Mouse (Mus musculus) gastrocnemius, postnatal 10 days (tissue): ENCODE measurements around the gene Prom1. TPM values are rescaled to one million over a fixed set of nuclear protein-coding genes. Genes with fewer than 3 reads are reported as not detected.

Experiments
- DNase-seq: peaks from one replicate; pipeline ENCODE4 v3.0.0; 2021; ENCODE audit warnings: mixed read lengths
- total RNA-seq, 2 experiments: library from RNA; stranded (reverse); gene quantifications; 2 replicates each; pipeline ENCODE4 v1.2.3; 2021

The Prom1 gene
- total RNA-seq, 2 experiments from 2014 or later: 12.7 to 16.0 TPM

DNA sequence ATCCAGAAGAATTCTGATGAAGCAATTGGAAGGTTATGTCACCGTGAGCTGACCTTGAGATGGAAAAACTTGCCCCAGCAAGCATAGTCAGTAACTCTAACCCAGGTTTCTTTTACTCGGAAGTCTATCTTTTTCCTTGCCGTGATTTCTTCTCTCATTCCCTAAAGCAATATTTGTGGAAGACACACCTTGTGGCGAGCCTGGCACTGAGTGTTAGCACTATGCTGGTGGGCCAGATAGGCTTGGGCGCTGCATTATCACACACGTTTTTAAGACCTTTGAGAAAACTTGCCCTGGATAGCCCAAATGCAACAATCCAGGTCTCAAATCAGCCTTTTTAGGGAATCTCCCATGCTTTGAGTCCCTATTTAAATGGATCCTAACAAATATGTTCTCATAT lies 127.7 kb downstream of the Prom1 start:
- DNase-seq: no peak

DNA sequence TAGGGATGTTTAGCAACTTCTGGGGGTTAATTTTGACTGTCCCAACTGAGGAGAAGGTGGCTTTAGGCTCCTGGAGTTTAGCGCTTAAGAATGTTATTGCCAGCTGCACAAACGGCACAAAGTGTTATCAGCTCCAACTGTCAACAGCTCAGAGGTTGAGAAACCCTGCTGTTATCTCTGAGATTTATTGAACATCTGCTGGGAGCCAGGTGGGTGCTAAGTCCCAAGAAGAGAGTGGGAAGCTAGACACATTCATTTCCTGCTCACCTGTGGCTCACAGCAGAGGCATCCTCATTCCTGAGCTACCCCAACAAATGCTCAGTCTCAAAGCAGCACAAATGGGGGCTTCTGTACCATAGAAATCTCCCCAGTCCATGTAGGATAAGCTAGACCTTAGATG lies 130.7 kb downstream of the Prom1 start:
- no peak for DNase-seq

DNA sequence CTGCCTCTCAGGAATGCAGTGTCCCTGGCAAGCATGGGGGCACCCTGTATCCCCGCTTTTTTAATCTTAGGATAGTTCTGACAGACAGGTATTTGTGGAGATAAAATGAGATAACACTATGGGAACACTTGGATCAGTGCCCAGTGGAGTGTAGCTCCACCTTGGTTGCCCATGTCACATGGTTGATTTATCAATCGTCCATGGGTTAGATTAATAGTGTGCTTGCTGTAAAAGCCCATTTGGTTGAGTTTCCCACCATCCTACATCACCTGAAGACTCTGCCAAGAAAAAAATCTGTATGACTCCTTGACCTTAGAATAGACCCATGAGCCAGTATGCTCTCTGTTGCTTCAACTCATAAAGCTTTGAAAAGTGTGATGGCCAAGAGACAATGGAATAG lies 131.3 kb downstream of the Prom1 start:
- DNase-seq: no peak

DNA sequence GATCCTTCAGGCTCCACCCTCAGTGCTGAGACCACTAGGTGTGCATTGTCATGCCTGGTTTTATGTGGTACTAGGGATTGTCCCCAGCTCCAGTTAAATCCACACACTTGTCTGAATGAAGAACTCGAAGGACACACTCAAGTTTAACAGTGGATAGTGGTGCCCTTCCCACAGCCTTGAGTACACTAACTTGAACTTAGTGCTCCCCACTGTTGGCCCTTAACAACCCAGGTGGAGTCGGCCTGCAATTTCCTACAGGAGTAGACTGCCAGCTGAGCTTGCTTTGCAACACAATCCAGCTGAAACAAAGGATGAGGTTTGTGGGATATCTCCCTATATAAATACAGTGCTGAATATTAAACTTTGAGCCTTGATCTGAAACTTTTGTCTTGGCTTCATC lies 133.2 kb downstream of the Prom1 start:
- DNase-seq: no peak

DNA sequence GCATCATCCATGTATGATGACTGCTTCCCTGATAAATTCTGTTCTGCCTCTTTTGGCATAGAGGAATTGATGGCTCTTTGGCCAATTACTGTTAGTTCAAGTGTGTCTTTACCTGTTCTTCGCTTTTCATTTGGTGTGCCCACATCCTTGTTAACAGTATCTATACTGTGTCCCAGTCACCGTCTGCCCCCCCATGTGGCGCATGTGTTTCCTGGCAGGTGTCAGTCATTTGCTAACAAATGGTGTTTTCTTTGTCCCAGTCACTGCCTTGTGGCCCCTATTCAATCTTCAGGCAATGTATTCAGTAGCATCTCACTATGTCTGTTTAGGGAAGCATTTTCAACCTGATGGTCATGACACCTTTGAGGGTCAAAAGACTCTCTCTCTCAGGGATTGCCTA lies 140.8 kb downstream of the Prom1 start:
- no peak for DNase-seq

DNA sequence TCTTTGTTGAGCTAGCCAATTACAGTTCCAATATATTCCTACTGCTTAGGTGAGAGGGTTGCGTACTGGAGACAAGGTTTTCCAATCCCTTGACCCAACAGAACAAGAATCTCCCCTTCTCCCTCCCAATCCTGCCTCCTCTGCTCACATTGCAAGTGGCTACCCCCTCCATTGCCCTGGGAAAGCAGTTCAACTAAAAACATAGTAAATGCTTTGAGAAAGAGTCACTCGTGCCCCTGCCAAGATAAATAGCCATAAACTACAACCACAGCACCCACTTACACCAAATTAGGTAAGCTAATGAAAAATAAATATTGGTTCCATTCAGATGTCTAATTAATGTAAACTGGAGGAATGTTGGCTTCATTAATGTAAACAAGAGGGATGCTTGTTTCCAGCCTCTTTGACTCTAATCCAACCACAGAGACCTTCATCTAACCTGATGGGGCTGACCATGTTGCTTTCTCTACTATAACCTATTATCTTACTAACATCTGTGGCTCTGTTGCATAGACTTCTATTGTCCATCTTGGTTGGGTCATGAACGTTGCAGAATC lies 141.9 kb downstream of the Prom1 start:
- DNase-seq: no peak

DNA sequence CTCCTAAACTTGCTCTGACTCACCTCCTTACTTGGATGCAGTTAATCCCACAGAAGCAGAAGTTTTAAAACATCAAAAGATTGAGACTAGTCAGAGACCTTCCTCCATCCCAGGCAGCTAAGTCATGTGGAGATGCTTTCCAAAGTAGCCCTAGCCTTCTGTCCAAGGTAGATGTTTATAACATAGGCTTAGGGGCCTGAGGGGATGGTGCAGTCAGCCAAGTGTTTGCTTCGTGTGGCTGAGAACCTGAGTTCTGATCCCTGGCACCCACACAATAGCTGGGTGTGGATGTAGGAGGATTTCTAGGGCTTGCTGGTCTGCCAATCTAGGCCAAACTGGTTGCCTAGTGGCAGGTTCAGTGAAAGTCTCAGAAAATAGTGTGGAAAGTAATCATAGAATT lies 148.6 kb downstream of the Prom1 start:
- DNase-seq: no peak

DNA sequence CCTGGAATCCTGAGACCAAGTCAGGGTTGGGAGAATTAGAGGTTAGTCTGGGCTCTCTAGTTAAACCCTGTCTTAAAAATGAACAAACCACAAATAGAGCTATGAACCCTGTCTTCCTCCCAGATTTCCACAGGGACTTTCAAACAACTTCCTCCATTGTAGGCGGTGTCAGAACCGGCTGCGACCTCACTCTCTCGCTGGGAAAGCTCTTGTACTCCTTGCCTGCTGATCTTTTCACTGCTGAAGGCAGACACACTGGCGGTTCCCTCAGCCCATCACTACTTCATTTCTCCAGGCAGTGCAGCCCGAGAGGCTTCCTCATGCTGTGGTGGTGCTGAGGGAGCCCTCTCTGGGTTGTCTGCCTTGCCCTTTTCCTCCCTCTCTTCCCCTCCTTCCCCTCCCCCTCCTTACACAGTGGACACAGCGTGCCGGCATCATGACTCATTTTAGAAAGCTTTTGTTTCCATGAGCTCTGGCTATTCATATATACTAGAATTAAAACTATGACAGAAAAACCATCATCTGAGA lies 153.0 kb downstream of the Prom1 start:
- DNase-seq: peak; percentile 11

DNA sequence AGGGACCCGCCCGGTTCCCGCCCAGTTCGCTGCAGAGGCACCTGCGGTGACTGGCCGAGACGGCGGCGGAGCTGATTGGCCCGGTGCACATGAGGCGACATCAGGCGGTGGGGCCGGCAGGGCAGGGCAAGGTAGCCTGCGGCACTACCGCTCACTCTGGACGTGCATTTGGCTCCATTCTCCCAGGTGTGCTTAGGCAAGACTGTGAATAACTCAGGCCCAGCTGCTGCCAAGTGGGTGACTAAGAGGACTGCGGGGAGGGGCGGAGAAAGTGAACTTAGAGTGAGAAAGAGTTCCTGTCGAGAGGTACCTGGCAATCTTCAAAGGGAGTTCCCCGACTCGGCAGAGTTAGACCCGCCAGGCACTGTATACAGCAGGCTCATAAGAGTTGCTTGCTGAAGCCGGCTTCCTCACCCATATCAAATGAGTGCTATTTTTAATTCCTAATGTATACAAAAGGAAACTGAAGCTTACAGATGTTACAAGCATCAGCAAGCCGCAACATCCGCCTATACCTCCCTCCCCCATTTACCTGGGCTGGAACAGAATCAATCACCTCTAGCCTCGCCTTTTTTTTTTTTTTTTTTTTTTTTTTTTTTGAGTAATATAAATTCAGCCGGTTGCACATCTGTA lies 153.6 kb downstream of the Prom1 start:
- peak; percentile 17 for DNase-seq

DNA sequence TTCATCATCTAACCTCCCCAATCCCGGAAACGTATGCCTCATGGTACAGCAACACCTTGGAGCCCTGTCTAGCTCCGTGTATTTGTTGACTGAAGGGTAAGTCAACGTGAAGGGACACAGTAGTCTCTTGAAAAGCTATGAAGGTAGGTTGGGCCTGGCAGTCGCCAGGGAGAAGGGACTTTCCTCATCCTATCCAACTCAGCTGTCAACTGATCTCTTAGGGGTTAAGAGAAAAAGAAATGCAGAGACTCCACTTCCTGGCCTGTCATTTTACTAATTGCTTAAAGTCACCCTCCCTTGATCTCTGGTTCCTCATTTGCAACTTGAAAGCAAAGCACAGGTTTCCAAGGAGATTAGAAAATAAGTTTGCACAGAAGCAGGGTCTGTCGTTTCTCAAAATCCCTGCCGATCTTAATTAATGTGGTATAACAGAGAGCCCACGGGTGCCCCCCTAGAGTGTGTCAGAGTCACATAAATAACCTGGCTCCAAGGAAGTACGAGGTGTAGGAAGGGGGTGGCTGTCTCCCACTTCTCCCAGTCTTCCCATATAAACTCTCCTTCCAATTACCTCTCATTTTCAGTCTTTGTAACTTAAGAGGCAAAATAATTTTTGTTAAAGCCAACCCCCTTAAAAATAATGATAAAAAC lies 154.4 kb downstream of the Prom1 start:
- no peak for DNase-seq

Other genes with a start within 250 kb of the Prom1 start
- gene Cd38, start 233.5 kb downstream of the Prom1 start, total RNA-seq: 1 to 10 TPM; 5.6 to 7.6 TPM
- 10 to 100 TPM in 1 of 2 experiments, 1 to 10 TPM in 1; 8.6 to 11.1 TPM for gene Gm7879, start 188.9 kb downstream of the Prom1 start, total RNA-seq
- not detected for gene Fgfbp1, start 120.3 kb downstream of the Prom1 start, total RNA-seq
- gene Tapt1, start 124.6 kb upstream of the Prom1 start, total RNA-seq: 10 to 100 TPM; 31.7 to 33.1 TPM